Mouse (Mus musculus) embryonic fibroblast, embryonic 13.5 days (primary cell): ENCODE results near the gene Emd. TPM values are rescaled to one million over a fixed set of nuclear protein-coding genes. Genes with fewer than 3 reads are reported as not detected.

ENCODE experiments used
- H3K27ac ChIP-seq: 2 replicates; pipeline ENCODE4 v1.5.1; 2012; ENCODE audit warnings: low read length, control low read depth, inconsistent platforms; ENCODE audit not compliant: insufficient read depth
- H3K4me1 ChIP-seq: 2 replicates; pipeline ENCODE4 v1.6.1; 2011; ENCODE audit warnings: low read length; ENCODE audit not compliant: control insufficient read depth, insufficient read depth
- H3K4me3 ChIP-seq: 2 replicates; pipeline ENCODE4 v1.5.1; 2011; ENCODE audit warnings: mild to moderate bottlenecking, control low read depth, low read length; ENCODE audit not compliant: insufficient read depth
- CTCF ChIP-seq: IDR thresholded peaks from 2 replicates; pipeline ENCODE4 v1.5.1; 2011; ENCODE audit warnings: mild to moderate bottlenecking, control low read depth, low read length, moderate library complexity, borderline replicate concordance; ENCODE audit not compliant: insufficient read depth
- POLR2A ChIP-seq: IDR thresholded peaks from 2 replicates; pipeline ENCODE4 v1.6.1; 2011; ENCODE audit warnings: low read depth, mild to moderate bottlenecking, control low read depth, low read length, moderate library complexity
- polyA plus RNA-seq: library from polyadenylated mRNA; stranded (reverse); fragments of >200 nt; gene quantifications from 2 replicates; pipeline ENCODE4 v1.2.4, GENCODE M21; 2011; ENCODE audit warnings: low read depth; ENCODE audit not compliant: missing spikeins, insufficient read length

Gene Emd
- polyA plus RNA-seq, 1 experiment, result 206 TPM

DNA sequence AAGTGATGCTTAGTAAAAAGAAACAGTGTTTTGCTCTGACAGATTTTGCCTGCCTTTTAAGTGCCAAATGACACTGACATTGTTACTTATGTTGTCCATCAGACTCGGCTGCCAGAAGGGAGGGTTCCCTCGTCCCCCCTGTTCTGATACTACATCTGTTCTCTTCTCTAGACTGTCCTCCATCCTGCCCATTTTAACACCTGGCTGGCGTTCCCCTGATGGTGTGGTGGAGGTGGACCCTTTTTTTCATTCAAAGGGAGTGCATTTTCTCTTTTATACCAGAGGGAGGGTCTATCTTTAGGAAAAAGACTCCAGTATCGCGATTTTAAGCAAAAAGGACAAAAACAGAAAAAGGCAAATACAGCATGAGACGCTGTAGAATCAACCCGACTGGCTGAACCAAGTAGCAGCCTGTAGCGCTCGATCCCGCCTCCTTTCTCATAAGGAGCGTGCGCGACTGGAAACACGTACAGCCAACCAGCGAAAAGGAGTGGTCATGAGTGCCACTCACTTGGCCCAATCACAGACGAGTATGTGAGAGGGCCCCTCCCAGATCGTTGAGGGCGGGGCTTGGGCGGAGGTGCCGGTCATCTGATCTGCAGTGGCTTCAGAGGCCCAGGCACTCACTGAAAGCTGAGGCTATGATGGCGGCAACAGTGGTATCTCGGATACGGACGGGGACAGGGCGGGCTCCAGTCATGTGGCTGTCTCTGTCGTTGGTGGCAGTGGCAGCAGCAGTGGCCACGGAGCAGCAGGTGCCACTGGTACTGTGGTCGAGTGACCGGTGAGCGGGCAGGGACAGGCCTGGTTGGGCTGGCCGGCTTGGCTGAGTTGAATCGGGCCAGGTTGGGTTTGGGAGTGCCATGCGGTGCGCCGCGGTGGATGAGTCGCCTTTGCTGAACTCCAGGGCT is 42.3 kb downstream of the Emd start, which contains the start of gene Atp6ap1:
TSS of gene Atp6ap1 (plus strand) at position 560 of the 911 bp plus-strand sequence.
- H3K27ac ChIP-seq, result peak within 1 kb of the TSS; percentile 41
- H3K4me1 ChIP-seq, result no peaks in the 10 kb centered on the region; the same call in 1 of the 2 replicates
- peak within 1 kb of the TSS; percentile 73 for H3K4me3 ChIP-seq
- TF ChIP-seq CTCF (no peak), POLR2A (peak; percentile 93)

DNA sequence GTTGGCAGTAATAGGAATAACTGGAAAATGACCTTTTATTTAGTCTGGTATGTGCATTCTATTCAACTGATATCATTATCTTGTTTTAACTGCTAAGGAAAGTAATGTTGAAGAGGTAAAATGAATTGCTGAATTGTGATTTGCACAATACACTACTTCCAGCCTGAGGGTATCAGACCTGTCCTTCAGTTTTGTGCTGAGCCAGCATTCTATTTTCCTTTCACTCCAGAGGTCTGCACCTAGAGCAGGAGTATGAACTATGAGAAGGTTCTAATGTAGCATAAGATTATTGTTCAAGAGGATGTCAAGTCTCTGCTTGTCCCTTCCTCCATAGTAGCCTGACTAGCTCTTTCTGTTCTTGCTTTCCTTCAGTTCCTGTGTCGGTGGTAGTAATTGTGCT is 43.9 kb downstream of the Emd start:
- TF ChIP-seq POLR2A (no peak), CTCF (no peak)
- H3K4me3 ChIP-seq, result no peak overlapping the region
- H3K4me1 ChIP-seq, result no peaks in the 10 kb centered on the region; the same call in 1 of the 2 replicates
- H3K27ac ChIP-seq, result no peak overlapping the region

- Histone ChIP-seq H3K4me1 (no peaks in the 10 kb centered on the region; the same call in 1 of the 2 replicates), H3K4me3 (no peak overlapping the region), H3K27ac (no peak overlapping the region)
- TF ChIP-seq CTCF (no peak), POLR2A (no peak)
These were observed 45.2 kb downstream of the Emd start for GRCm38 (mm10) chrX:74299721-74300120.

- no peaks in the 10 kb centered on the region for H3K4me1 ChIP-seq
- TF ChIP-seq CTCF (no peak), POLR2A (peak; percentile 96)
These were observed 50.6 kb downstream of the Emd start, which contains the start of gene Gdi1 for GRCm38 (mm10) chrX:74304867-74305700. Gdi1 (plus strand) TSS chrX:74304998.

More at GRCm38 (mm10) chrX:74304867-74305700, 50.6 kb downstream of the Emd start, which contains the start of gene Gdi1:
- Histone ChIP-seq H3K4me3 (peak within 1 kb of the TSS; percentile 61), H3K27ac (peak within 1 kb of the TSS; percentile 44)

Other genes starting within 250 kb of the Emd start
- 61.2 and 68.2 TPM in 2 replicates for gene Irak1, start 230.8 kb upstream of the Emd start, polyA plus RNA-seq
- not detected in 2 replicates for gene Opn1mw, start 127.2 kb upstream of the Emd start, polyA plus RNA-seq
- gene Mecp2, start 119.3 kb upstream of the Emd start, polyA plus RNA-seq, result 19.0 and 21.0 TPM in 2 replicates
- not detected in 2 replicates for gene Tex28, start 86.8 kb upstream of the Emd start, polyA plus RNA-seq
- not detected in 2 replicates for gene Tktl1, start 77.4 kb upstream of the Emd start, polyA plus RNA-seq
- gene Flna, start 4.9 kb upstream of the Emd start, polyA plus RNA-seq, result 1,955 and 2,266 TPM in 2 replicates
- 311 and 352 TPM in 2 replicates for gene Rpl10, start 16.1 kb downstream of the Emd start, polyA plus RNA-seq
- 43.2 and 52.9 TPM in 2 replicates for gene Taz, start 27.2 kb downstream of the Emd start, polyA plus RNA-seq
- gene Dnase1l1, start 27.6 kb downstream of the Emd start, polyA plus RNA-seq, result 8.0 and 12.1 TPM in 2 replicates
- 290 and 334 TPM in 2 replicates for gene Atp6ap1, start 42.4 kb downstream of the Emd start, polyA plus RNA-seq
- gene Gdi1, start 50.3 kb downstream of the Emd start, polyA plus RNA-seq, result 184 and 194 TPM in 2 replicates
- 53.9 and 54.0 TPM in 2 replicates for gene Fam50a, start 58.3 kb downstream of the Emd start, polyA plus RNA-seq
- 39.7 and 53.1 TPM in 2 replicates for gene Plxna3, start 74.4 kb downstream of the Emd start, polyA plus RNA-seq
- 56.1 and 62.9 TPM in 2 replicates for gene Lage3, start 98.9 kb downstream of the Emd start, polyA plus RNA-seq
- gene Ubl4a, start 118.5 kb downstream of the Emd start, polyA plus RNA-seq, result 47.0 and 62.6 TPM in 2 replicates
- gene Slc10a3, start 118.7 kb downstream of the Emd start, polyA plus RNA-seq, result 20.6 and 22.4 TPM in 2 replicates
- gene Fam3a, start 138.6 kb downstream of the Emd start, polyA plus RNA-seq, result 23.5 and 30.6 TPM in 2 replicates
- gene Ikbkg, start 138.6 kb downstream of the Emd start, polyA plus RNA-seq, result 36.8 and 57.9 TPM in 2 replicates
- 58.1 and 65.0 TPM in 2 replicates for gene G6pdx, start 174.5 kb downstream of the Emd start, polyA plus RNA-seq
- not detected in 2 replicates for gene Gm6880, start 226.7 kb downstream of the Emd start, polyA plus RNA-seq